Mouse (Mus musculus) G1E (cell line): ENCODE results near the gene Gm6993. TPM values are rescaled to one million over a fixed set of nuclear protein-coding genes. Genes with fewer than 3 reads are reported as not detected.

Source experiments
- ATAC-seq: 2 replicates; pipeline ENCODE4 v1.8.0; 2016; ENCODE audit warnings: mild to moderate bottlenecking; ENCODE audit not compliant: insufficient number of reproducible peaks, poor library complexity, low FRiP score, severe bottlenecking; ENCODE audit errors: extremely low read depth
- DNase-seq: peaks from one replicate; pipeline ENCODE4 v3.0.0; 2012; ENCODE audit warnings: low spot score
- H3K27me3 ChIP-seq: 2 replicates; pipeline ENCODE4 v1.6.1; 2012; ENCODE audit warnings: mild to moderate bottlenecking, low read length, inconsistent platforms; ENCODE audit not compliant: insufficient read depth
- H3K36me3 ChIP-seq: replicated peaks from 2 replicates; pipeline ENCODE3; 2012; ENCODE audit warnings: mild to moderate bottlenecking, inconsistent platforms
- H3K4me1 ChIP-seq: 2 replicates; pipeline ENCODE4 v1.6.1; 2012; ENCODE audit warnings: low read depth, low read length, inconsistent platforms, mixed read lengths; ENCODE audit not compliant: insufficient read depth
- H3K4me3 ChIP-seq: 2 replicates; pipeline ENCODE4 v1.5.1; 2012; ENCODE audit warnings: low read depth, mild to moderate bottlenecking, inconsistent platforms, low read length, moderate library complexity, mixed read lengths
- H3K9me3 ChIP-seq: replicated peaks from 2 replicates; pipeline ENCODE4 v1.6.1; 2012; ENCODE audit warnings: inconsistent platforms
- CTCF ChIP-seq: IDR thresholded peaks from 2 replicates; pipeline ENCODE4 v1.5.1; 2012; ENCODE audit warnings: low read depth, low read length, inconsistent platforms, mixed read lengths
- GATA1 ChIP-seq: IDR thresholded peaks from 2 replicates; pipeline ENCODE4 v1.6.1; 2012; ENCODE audit warnings: borderline replicate concordance, low read length, inconsistent platforms, mixed read lengths
- GATA2 ChIP-seq: IDR thresholded peaks from 2 replicates; pipeline ENCODE4 v1.6.1; 2012; ENCODE audit warnings: low read depth, low read length, inconsistent platforms, borderline replicate concordance
- POLR2AphosphoS5 ChIP-seq: IDR thresholded peaks from 2 replicates; pipeline ENCODE4 v1.6.1; 2012; ENCODE audit warnings: low read depth, low read length, inconsistent platforms; ENCODE audit not compliant: insufficient replicate concordance
- TAL1 ChIP-seq: conservative IDR thresholded peaks from 2 replicates; pipeline ENCODE4 v1.6.1; 2012; ENCODE audit warnings: low read depth, low read length, inconsistent platforms, mixed read lengths
- polyA plus RNA-seq: library from polyadenylated mRNA; stranded (reverse); fragments of >175 nt; gene quantifications from 2 replicates; pipeline ENCODE4 v1.2.3, GENCODE M21; 2012
- total RNA-seq, 2 experiments: library from RNA; stranded (forward) in 1 of 2; stranded (reverse) in 1 of 2; fragments of 200-1000 nt in 1 of 2; fragments of >200 nt in 1 of 2; fragmentation: Nextera tagmentation in 1 of 2; gene quantifications; 2 replicates each; pipeline ENCODE4 v1.2.3; 2014 to 2017

Gm6993 gene
- total and polyA plus RNA-seq, 3 experiments, result not detected

DNA sequence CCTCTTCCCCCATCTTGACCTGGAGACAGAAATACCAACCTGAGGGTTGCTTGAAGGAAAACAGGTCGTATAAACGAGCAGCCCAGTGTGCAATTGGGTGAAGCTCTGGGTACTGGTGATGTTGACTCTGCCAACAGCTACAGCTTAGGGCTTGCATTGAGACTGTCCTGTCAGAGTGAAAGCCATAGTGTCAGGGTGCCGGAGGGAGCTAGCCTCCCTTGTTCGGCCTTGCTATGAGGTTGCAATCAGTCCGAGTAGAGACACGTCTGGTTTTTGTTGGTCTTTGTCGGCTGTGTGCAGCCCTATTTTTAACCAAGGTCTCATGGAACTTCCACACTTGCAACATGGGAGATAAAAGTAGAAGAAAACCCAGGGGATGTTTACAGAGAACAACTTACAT lies 39.7 kb downstream of the Gm6993 start:
- no peak for TF ChIP-seq TAL1
- TF ChIP-seq CTCF, result no peak
- no peak for TF ChIP-seq POLR2AphosphoS5
- TF ChIP-seq GATA1, result no peak
- no peak for TF ChIP-seq GATA2
- DNase-seq, result no peak
- H3K36me3 ChIP-seq, result no peaks in the 10 kb centered on the region

DNA sequence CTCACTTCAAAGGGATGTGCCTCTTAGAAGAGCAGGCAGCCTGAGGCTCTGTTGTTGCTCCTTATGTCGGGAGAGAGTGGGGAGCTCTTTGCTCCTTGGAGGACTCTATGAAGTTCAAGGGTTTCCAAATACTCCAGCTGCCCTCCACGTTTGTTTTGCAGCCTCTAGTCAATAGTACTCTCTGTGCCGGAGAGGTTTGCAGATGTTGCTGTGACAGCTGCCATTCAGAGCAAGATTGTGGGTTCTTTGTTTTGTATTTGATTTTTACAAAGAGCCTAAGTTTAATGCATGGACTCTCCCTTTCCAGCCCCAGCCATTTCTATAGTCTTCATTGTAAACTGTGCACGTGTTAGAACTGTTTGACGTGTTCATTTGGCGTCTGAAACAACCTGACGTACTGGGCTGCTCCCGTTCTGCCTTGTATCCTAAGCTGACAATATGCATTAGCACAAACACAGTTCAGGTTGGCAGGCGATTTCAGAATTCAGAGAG lies 40.6 kb downstream of the Gm6993 start:
- H3K9me3 ChIP-seq, result no peaks in the 10 kb centered on the region
- no peak for DNase-seq
- no peaks in the 10 kb centered on the region for H3K4me1 ChIP-seq
- TF ChIP-seq GATA1, result no peak
- no peak for TF ChIP-seq TAL1
- no peak for TF ChIP-seq CTCF
- TF ChIP-seq POLR2AphosphoS5, result no peak
- TF ChIP-seq GATA2, result no peak
- peaks cover 6% of the 10 kb centered on the region for H3K27me3 ChIP-seq
- no peak overlapping the region for H3K4me3 ChIP-seq
- no peak for ATAC-seq
- H3K36me3 ChIP-seq, result no peaks in the 10 kb centered on the region

More for the DNA sequence above, 39.7 kb downstream of the Gm6993 start:
- no peaks in the 10 kb centered on the region for H3K4me1 ChIP-seq
- ATAC-seq, result no peak
- peaks cover 3% of the 10 kb centered on the region for H3K27me3 ChIP-seq
- H3K9me3 ChIP-seq, result no peaks in the 10 kb centered on the region
- H3K4me3 ChIP-seq, result no peak overlapping the region

DNA sequence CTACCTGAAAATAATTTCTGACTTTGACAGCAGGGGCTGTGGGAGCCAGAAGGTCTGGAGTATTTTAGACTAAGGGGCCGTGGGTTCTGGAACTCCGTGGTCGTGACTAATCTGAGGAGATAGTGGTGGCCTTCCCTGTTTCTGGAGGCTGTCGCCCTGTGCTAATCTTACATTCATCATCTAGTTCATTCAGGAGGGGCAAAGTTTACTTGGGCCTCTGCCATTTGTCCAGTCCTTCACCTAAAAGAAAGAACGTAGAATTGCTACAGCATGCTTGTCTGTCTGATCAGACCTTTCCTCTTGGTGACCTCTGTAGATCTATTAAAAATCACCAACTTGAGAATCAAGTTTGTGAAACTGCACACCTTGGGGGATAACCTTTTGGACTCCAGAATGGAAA lies 41.7 kb downstream of the Gm6993 start:
- no peak for TF ChIP-seq CTCF
- TF ChIP-seq GATA1, result no peak
- TF ChIP-seq TAL1, result no peak
- no peak for TF ChIP-seq GATA2
- no peak for TF ChIP-seq POLR2AphosphoS5
- H3K36me3 ChIP-seq, result no peaks in the 10 kb centered on the region
- no peak for ATAC-seq

DNA sequence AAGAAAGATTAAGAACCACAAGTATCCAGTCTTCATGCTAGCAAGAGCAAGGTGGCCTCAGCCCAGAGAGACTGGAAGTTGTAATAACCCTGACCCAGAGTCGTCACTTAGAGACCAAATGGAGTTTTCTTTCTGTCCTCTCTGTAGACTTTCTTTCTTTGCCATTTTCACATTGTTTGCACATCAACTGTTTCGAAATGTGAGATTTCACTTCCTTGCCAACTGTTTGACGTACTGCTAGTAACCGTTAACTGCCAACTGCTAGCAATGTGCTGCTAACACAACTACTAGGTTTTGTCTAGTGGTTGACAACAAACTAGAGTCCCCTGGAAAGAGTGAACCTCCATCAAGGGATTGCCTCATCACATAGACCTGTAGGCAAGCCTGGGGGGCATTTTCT lies 42.6 kb downstream of the Gm6993 start:
- DNase-seq (no peak), ATAC-seq (no peak)
- TF ChIP-seq GATA1 (no peak), CTCF (no peak), TAL1 (no peak)
- H3K36me3 ChIP-seq, result no peaks in the 10 kb centered on the region
- peaks cover 6% of the 10 kb centered on the region for H3K27me3 ChIP-seq
- no peak overlapping the region for H3K4me3 ChIP-seq
- no peaks in the 10 kb centered on the region for H3K9me3 ChIP-seq
- no peaks in the 10 kb centered on the region for H3K4me1 ChIP-seq

More for the DNA sequence above, 41.7 kb downstream of the Gm6993 start:
- no peak for DNase-seq
- Histone ChIP-seq H3K27me3 (peaks cover 6% of the 10 kb centered on the region), H3K4me3 (no peak overlapping the region), H3K4me1 (no peaks in the 10 kb centered on the region), H3K9me3 (no peaks in the 10 kb centered on the region)

DNA sequence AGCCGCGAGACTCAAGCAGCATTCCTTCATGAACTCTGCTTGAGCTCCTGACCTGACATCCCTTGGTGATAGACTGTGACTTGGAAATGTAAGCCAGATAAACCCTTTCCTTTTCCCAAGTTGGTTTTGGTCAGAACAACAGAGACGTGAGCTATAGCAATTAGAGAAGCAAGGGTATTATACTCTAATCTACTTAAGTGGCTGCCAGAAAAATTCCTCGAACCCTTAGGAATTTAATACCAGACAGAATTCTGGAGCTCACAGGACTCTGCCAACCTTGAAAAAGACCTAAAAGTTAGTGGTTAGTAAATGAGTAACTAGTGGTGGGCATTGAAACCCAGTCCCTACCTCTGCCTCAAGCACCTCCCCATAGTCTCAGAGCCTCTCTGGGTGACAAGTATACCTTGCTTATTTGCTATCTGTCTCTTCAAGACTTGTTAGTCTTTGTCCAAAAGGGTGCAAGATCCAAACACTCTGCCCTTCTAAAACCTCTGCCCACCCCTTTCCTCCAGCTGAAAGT lies 43.1 kb downstream of the Gm6993 start:
- TF ChIP-seq GATA1 (no peak), TAL1 (no peak), GATA2 (no peak), CTCF (no peak), POLR2AphosphoS5 (no peak)

DNA sequence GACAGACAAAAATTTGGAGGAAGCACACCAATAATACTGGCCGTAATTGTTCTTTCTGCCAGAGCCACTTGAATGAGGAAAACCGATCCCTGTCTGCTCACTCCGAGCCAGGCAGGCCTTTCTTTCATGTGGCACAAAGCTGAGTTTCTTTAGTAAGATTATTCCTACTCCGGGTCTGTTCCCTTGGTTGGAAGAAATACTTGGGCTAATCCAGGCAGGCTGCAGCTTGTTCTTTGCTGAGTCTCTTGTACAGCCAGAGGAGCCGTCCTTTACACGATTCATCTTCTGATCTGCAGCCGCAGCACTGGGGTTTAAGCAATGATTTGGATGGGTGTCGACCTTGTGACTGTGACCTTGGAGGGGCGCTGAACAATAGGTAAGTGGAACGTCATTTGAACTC lies 48.5 kb downstream of the Gm6993 start:
- Histone ChIP-seq H3K36me3 (no peaks in the 10 kb centered on the region), H3K9me3 (no peaks in the 10 kb centered on the region), H3K27me3 (peaks cover 7% of the 10 kb centered on the region; the same call in 1 of the 2 replicates), H3K4me3 (no peak overlapping the region), H3K4me1 (no peaks in the 10 kb centered on the region)
- TF ChIP-seq CTCF (no peak), GATA1 (no peak)
- ATAC-seq, result no peak
- DNase-seq, result no peak

More for the DNA sequence above, 43.1 kb downstream of the Gm6993 start:
- Histone ChIP-seq H3K36me3 (no peaks in the 10 kb centered on the region), H3K9me3 (no peaks in the 10 kb centered on the region), H3K4me3 (no peak overlapping the region), H3K27me3 (peaks cover 6% of the 10 kb centered on the region), H3K4me1 (no peaks in the 10 kb centered on the region)
- DNase-seq (no peak), ATAC-seq (no peak)

Other genes starting within 250 kb of the Gm6993 start
- 1.9 TPM in 1 of 2 replicates, not detected in the other for gene Fam110c, start 166.9 kb upstream of the Gm6993 start, total RNA-seq (2014; fragmentation: Nextera tagmentation)
- 0.16 TPM in 1 of 2 replicates, not detected in the other for gene Fam110c, start 166.9 kb upstream of the Gm6993 start, total RNA-seq (2017)
- gene Fam110c, start 166.9 kb upstream of the Gm6993 start, polyA plus RNA-seq, result not detected in 2 replicates
- gene Lamb1, start 24.5 kb downstream of the Gm6993 start, total RNA-seq (2014; fragmentation: Nextera tagmentation), result not detected in 2 replicates
- 0.11 and 0.17 TPM in 2 replicates for gene Lamb1, start 24.5 kb downstream of the Gm6993 start, total RNA-seq (2017)
- not detected in 2 replicates for gene Lamb1, start 24.5 kb downstream of the Gm6993 start, polyA plus RNA-seq
- 146 and 149 TPM in 2 replicates for gene Dld, start 110.7 kb downstream of the Gm6993 start, total RNA-seq (2014; fragmentation: Nextera tagmentation)
- 159 and 214 TPM in 2 replicates for gene Dld, start 110.7 kb downstream of the Gm6993 start, total RNA-seq (2017)
- 5.9 and 10.7 TPM in 2 replicates for gene Dld, start 110.7 kb downstream of the Gm6993 start, polyA plus RNA-seq
- not detected in 2 replicates for gene Slc26a3, start 150.1 kb downstream of the Gm6993 start, total RNA-seq (2014; fragmentation: Nextera tagmentation)
- gene Slc26a3, start 150.1 kb downstream of the Gm6993 start, total RNA-seq (2017), result 0.17 and 0.66 TPM in 2 replicates
- gene Slc26a3, start 150.1 kb downstream of the Gm6993 start, polyA plus RNA-seq, result not detected in 2 replicates